Mouse (Mus musculus) C2C12 (cell line): ENCODE data around the gene Ing3.

Experiments
- CEBPB ChIP-seq: IDR thresholded peaks from one replicate; pipeline ENCODE4 v1.6.1; 2011; ENCODE audit warnings: low read depth, mild to moderate bottlenecking, control low read depth, moderate library complexity
- CTCF ChIP-seq: IDR thresholded peaks from one replicate; pipeline ENCODE4 v1.5.1; 2011; ENCODE audit not compliant: control insufficient read depth, insufficient read depth, insufficient read length
- FOSL1 ChIP-seq: IDR thresholded peaks from one replicate; pipeline ENCODE4 v1.8.0; 2011; ENCODE audit warnings: mild to moderate bottlenecking, low read length; ENCODE audit not compliant: poor library complexity, insufficient read depth, severe bottlenecking
- MAX ChIP-seq: IDR thresholded peaks from one replicate; pipeline ENCODE4 v1.6.1; 2011; ENCODE audit warnings: mild to moderate bottlenecking, control low read depth
- USF1 ChIP-seq: IDR thresholded peaks from one replicate; pipeline ENCODE4 v1.6.1; 2011; ENCODE audit warnings: low read depth, mild to moderate bottlenecking, control low read depth, moderate library complexity

GRCm38 (mm10) chr6:21988296-21988695, 38.9 kb downstream of the Ing3 start:
- no peak for TF ChIP-seq CTCF
- TF ChIP-seq FOSL1: no peak
- TF ChIP-seq USF1: no peak
- no peak for TF ChIP-seq MAX
- no peak for TF ChIP-seq CEBPB
